Mouse (Mus musculus) splenic B cell, adult 2 months (primary cell): ENCODE measurements at regions not wholly inside any gene's neighbourhood (a gene's known extent, or its start where the extent isn't known, plus 50 kb on each side); places are given as distances from the start of the nearest gene placed in this dataset.

Experiments used
- DNase-seq: peaks from one replicate; pipeline ENCODE4 v3.0.0-alpha.2; 2011; ENCODE audit warnings: low read depth, low spot score
- H3K27me3 ChIP-seq: 2 replicates; pipeline ENCODE4 v1.6.1; 2012; ENCODE audit warnings: mild to moderate bottlenecking, low read length, moderate library complexity, mixed read lengths; ENCODE audit not compliant: control insufficient read depth, poor library complexity, insufficient read depth, severe bottlenecking
- H3K36me3 ChIP-seq: 2 replicates; pipeline ENCODE4 v1.6.1; 2012; ENCODE audit warnings: mild to moderate bottlenecking, low read length, moderate library complexity, mixed read lengths; ENCODE audit not compliant: control insufficient read depth, poor library complexity, insufficient read depth, severe bottlenecking

GRCm38 (mm10) chr16:30118876-30119275, 54.7 kb downstream of the Hes1 start:
- DNase-seq, result no peak
- no peaks in the 10 kb centered on the region for H3K27me3 ChIP-seq
- H3K36me3 ChIP-seq, result no peaks in the 10 kb centered on the region

GRCm38 (mm10) chr16:30120330-30121265, 56.4 kb downstream of the Hes1 start:
- Histone ChIP-seq H3K36me3 (no peaks in the 10 kb centered on the region), H3K27me3 (no peaks in the 10 kb centered on the region)
- no peak for DNase-seq

GRCm38 (mm10) chr16:30121596-30121995, 57.4 kb downstream of the Hes1 start:
- Histone ChIP-seq H3K36me3 (no peaks in the 10 kb centered on the region), H3K27me3 (no peaks in the 10 kb centered on the region)
- DNase-seq, result no peak

DNA sequence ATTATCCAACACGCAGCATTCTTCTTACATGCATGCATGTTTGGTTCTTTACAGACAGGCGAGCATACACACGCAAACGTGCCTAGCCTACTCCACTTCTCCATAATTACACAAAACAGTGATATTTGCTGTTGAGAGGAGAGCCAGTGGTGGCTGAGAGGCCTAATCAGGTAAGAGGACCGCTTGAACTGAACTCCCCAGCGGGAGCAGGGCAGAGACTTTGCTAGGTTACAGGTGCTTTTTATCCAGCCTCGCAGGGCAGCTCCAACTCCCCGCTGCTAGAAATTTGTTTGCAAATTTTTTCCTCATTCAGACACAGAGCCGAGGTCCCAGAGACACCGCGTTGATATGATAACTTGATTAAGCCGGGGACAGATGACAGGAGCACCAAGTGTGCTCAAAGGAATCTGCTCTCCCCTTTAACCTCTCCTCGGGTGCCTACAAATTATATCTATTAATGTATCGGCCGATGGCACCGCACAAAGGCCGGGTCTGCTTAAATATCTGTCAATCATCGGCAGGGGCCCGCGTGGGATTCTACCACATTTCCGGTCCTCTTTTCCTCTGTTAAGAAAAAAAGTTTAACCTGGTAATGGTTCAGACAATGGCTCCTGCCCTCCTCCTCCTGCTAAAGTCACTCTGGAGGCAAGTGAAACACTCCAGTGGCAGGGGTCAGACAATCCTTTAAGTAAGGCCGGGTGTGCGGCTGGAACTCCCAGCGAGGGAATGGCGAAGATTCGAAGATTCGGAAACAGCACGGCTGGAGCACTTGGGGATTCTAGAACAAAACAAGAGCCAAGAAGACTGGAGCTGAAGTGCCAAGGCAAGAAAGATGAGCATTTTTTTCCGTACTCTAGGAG, 58.3 kb downstream of the Hes1 start:
- Histone ChIP-seq H3K27me3 (no peaks in the 10 kb centered on the region), H3K36me3 (no peaks in the 10 kb centered on the region)
- DNase-seq, result no peak

DNA sequence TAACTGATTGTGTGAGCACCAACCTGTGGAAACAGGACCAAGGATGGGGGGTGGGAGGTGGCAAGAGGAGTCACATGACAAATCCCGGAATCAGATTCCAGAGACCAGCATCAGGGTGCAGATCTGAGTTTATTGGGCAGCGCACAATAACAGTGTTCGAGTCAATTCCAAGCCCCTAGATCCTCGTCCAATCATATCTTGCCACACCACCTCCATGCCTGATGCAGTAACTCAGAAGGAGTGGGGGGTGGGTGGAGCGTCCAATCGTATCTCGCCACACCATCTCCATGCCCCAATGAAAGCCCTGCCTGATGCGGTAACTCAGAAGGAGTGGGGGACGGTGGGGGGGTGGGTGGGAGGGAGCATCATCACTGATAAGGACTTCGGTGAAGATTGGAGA, 62.8 kb downstream of the Hes1 start:
- Histone ChIP-seq H3K36me3 (no peaks in the 10 kb centered on the region), H3K27me3 (no peaks in the 10 kb centered on the region)

GRCm38 (mm10) chr16:30128787-30129186, 64.6 kb downstream of the Hes1 start:
- DNase-seq, result no peak
- H3K27me3 ChIP-seq, result no peaks in the 10 kb centered on the region
- H3K36me3 ChIP-seq, result no peaks in the 10 kb centered on the region

More for the DNA sequence above, 62.8 kb downstream of the Hes1 start:
- no peak for DNase-seq

DNA sequence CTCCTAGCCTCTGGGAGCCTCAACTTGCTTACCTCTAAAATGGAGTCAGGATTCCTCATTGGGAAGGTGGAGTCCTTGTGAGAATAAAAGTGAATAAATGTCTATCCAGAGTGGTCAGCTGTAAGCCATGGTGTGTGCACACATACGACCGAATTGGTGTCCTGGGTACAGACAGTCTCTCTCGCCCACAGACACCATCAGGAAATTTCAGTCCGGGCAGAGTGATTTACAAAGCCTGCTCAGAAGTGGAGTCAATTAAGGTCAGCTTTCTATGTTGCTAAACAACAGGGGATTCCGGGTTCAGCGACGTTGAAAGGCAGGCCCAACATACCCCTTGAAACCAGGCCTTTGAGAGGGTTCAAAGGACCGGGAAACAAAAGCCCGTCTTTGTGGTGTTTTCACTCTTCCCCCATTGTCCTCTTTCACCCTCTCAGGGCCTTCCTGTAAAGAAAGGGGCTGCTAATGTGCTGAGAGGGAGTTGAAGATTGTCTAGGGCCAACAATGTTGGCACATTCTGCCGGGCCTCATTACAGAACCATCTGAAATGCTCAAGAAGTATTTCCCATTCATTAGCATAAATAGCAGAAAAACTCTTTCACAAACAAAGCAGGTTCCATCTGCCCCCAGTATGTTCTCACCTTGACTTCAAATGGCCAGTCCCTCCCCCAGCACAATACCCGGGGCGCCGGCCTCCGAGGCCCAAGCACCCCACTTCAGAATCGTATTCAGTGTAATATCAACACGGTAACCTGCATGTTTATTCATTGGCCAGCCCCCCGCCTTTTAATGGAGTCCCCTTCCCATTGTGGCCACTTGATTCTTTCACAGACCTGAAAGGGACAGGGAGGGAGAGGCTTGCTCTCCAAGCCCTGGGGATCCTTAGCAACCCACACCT, 65.3 kb downstream of the Hes1 start:
- DNase-seq, result no peak
- no peaks in the 10 kb centered on the region for H3K27me3 ChIP-seq
- no peaks in the 10 kb centered on the region for H3K36me3 ChIP-seq

DNA sequence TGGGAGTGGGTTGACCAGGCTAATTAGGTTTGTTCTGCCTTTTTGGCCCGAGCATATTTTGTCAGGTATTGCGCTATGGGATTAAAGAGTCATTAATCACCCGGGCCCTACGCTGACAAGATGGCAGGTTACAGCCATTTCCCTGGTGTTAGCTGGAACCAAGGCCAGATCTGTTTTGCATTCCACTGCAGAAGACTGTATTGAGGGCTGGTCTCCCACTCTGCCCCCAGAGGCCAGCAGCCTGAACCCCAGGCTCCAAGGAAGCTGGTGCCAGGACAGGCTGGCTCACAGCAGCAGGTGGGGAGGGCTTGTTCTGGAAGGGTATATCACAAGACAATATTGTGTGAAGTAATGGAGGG, 65.9 kb downstream of the Hes1 start:
- no peak for DNase-seq
- Histone ChIP-seq H3K27me3 (no peaks in the 10 kb centered on the region), H3K36me3 (no peaks in the 10 kb centered on the region)

DNA sequence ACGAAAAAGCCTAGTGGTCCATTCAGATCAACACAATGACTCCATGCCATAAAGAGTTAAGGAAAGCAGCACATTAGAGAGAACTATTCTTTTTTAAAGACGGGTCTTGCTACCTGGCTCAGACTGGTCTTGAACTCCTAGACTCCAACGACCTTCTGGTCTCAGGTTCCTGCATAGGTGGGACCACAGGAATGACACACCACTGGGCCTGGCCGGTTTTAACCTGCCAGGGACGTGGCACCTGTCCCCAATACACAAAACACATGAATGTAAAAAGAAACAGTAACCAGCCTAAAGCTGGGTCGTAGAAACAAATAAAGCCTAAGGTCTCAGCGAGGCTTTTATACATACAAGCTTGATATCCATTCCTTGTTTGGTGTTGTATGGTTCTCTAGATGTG, 67.9 kb downstream of the Hes1 start:
- Histone ChIP-seq H3K27me3 (no peaks in the 10 kb centered on the region), H3K36me3 (no peaks in the 10 kb centered on the region)
- DNase-seq, result no peak

DNA sequence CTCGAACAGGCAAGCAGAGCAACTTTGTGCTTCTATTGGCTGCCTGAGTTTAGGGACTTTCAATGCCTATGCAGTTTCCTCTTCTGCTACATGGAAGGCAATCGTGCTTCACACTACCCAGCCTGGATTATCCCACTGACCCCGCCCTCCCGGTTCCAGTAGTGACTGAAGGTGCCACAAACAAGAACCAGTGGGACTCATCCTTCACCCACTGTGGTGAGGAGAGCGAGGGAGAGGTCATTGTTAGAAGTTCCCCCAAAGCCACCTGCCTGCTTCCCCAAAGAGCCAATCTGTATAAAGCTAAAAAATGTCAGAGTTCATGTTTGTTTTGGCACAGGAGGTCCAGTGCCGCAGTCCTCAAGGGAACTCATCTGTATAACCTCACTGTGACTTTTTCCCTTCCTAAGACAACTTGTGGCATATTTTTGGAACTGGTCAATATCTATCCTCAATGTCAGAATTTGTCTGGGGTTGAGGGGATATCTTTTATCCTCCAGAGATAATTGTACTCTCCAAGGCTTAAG, 70.5 kb downstream of the Hes1 start:
- no peaks in the 10 kb centered on the region for H3K27me3 ChIP-seq
- H3K36me3 ChIP-seq, result no peaks in the 10 kb centered on the region
- no peak for DNase-seq

DNA sequence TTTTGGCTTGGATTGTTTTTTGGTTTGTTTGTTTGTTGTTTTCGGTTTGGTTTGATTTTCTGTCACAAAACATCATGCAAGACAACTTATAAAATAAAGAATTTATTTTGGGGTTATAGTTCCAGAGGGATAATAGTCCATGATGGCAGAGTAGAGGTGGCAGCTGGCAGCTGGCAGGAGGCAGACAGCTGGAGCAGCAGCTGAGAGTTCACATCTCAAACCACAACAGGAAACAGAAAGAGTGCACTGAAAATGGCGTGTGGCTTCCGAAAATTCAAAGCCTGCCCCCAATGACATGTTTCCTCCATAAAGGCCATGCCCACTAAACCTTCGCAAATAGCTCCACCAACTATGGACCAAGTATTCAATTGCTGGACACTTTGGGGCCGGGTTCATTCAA, 72.7 kb downstream of the Hes1 start:
- H3K36me3 ChIP-seq, result no peaks in the 10 kb centered on the region
- H3K27me3 ChIP-seq, result no peaks in the 10 kb centered on the region
- no peak for DNase-seq

- no peak for DNase-seq
- H3K27me3 ChIP-seq, result no peaks in the 10 kb centered on the region
- no peaks in the 10 kb centered on the region for H3K36me3 ChIP-seq
These were observed 73.6 kb downstream of the Hes1 start for GRCm38 (mm10) chr16:30137812-30138211.

DNA sequence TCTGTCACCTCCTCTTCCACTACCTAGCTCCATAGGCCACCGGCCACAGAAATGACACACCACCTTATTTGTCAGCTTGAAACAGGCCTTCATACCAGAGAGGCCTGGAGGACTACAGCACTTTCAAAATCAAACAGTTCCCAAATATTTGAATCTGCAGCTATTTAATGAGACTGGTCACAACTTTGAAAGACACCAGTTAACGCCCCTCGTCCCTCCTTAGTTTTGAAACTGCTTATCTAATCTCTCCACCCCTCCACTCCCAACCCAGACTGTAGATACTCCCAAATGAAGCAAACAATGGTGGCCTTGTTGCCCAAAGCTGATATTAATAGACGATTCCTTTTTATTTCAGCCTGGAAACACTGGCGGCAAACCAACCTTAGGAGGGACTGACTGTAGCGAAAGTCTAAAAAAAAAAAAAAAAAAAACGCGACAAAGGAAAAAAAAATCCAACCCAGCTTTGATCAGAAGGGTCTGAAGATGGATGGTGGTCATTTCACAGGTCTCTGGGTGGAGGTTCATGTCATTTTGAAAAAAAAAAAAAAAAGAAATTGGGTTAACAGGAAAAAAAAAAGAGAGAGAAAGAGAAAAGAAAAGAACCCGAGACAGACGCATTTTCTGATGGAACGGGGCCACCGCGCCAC, 80.8 kb downstream of the Hes1 start:
- Histone ChIP-seq H3K36me3 (no peaks in the 10 kb centered on the region), H3K27me3 (no peaks in the 10 kb centered on the region)
- DNase-seq, result no peak
